Mouse (Mus musculus) liver, embryonic 14.5 days (tissue): ENCODE measurements around the gene Bri3bp.

ENCODE experiments used
- CTCF ChIP-seq: IDR thresholded peaks from 2 replicates; pipeline ENCODE4 v1.5.1; 2016; ENCODE audit warnings: antibody characterized with exemption, low read depth, control low read depth
- EP300 ChIP-seq: IDR thresholded peaks from 2 replicates; pipeline ENCODE4 v1.6.1; 2016; ENCODE audit warnings: antibody characterized with exemption, low read depth

GRCm38 (mm10) chr5:125426343-125426742 lies 15.0 kb upstream of the Bri3bp start:
- TF ChIP-seq CTCF (no peak), EP300 (no peak)
